Mouse (Mus musculus): ENCODE measurements around the gene Krt81. TPM values are rescaled to one million over a fixed set of nuclear protein-coding genes. Genes with fewer than 3 reads are reported as not detected.

The Krt81 gene
- total and polyA plus RNA-seq, 3 experiments, result not detected

GRCm38 (mm10) chr15:101484939-101485338 lies 21.4 kb upstream of the Krt81 start:
- DNase-seq (ENCODE audit: low read depth, low spot score), result no peak
- TF ChIP-seq POLR2A (IDR thresholded peaks at IDR 0.05; ENCODE audit: control insufficient read depth in 1 of 2, insufficient read depth in 1 of 2, low read depth in 1 of 2, low read length in 2 of 2, poor library complexity in 1 of 2) (no peak), JUND (IDR thresholded peaks at IDR 0.05; ENCODE audit: low read depth, low read length) (no peak)
- H3K27ac ChIP-seq (ENCODE audit: control insufficient read depth, low read depth, low read length), result no peak overlapping the region
- no peaks in the 10 kb centered on the region for H3K27me3 ChIP-seq (ENCODE audit: control insufficient read depth in 1 of 2, insufficient read depth in 2 of 2, low read length in 2 of 2)
- no peaks in the 10 kb centered on the region for H3K4me1 ChIP-seq (ENCODE audit: control insufficient read depth in 1 of 2, insufficient read depth in 2 of 2, low read length in 2 of 2)
- no peaks in the 10 kb centered on the region for H3K36me3 ChIP-seq (ENCODE audit: control insufficient read depth in 1 of 2, insufficient read depth in 2 of 2, low read length in 2 of 2)
- H3K9ac ChIP-seq (ENCODE audit: control insufficient read depth, low read depth, low read length, poor library complexity, severe bottlenecking), result no peak overlapping the region
- H3K9me3 ChIP-seq (replicated peaks; ENCODE audit: insufficient read depth, low read length), result no peaks in the 10 kb centered on the region
- H3K79me2 ChIP-seq (ENCODE audit: control insufficient read depth, insufficient read depth, low read length, poor library complexity), result no peaks in the 10 kb centered on the region
- H3K4me3 ChIP-seq (ENCODE audit: control insufficient read depth in 1 of 2, insufficient read depth in 1 of 2, low read depth in 2 of 2, low read length in 2 of 2), result no peak overlapping the region

- Histone ChIP-seq H3K4me3 (ENCODE audit: control insufficient read depth in 1 of 2, insufficient read depth in 1 of 2, low read depth in 2 of 2, low read length in 2 of 2) (no peak overlapping the region), H3K9me3 (replicated peaks; ENCODE audit: insufficient read depth, low read length) (no peaks in the 10 kb centered on the region), H3K27me3 (ENCODE audit: control insufficient read depth in 1 of 2, insufficient read depth in 2 of 2, low read length in 2 of 2) (no peaks in the 10 kb centered on the region), H3K4me1 (ENCODE audit: control insufficient read depth in 1 of 2, insufficient read depth in 2 of 2, low read length in 2 of 2) (no peaks in the 10 kb centered on the region), H3K36me3 (ENCODE audit: control insufficient read depth in 1 of 2, insufficient read depth in 2 of 2, low read length in 2 of 2) (no peaks in the 10 kb centered on the region), H3K27ac (ENCODE audit: control insufficient read depth, low read depth, low read length) (no peak overlapping the region), H3K79me2 (ENCODE audit: control insufficient read depth, insufficient read depth, low read length, poor library complexity) (no peaks in the 10 kb centered on the region), H3K9ac (ENCODE audit: control insufficient read depth, low read depth, low read length, poor library complexity, severe bottlenecking) (no peak overlapping the region)
- no peak for DNase-seq (ENCODE audit: low read depth, low spot score)
- TF ChIP-seq ZKSCAN1 (IDR thresholded peaks at IDR 0.05; ENCODE audit: low read depth, low read length), result no peak
- no peak for TF ChIP-seq MAZ (IDR thresholded peaks at IDR 0.05; ENCODE audit: low read depth, low read length)
- no peak for TF ChIP-seq CHD1 (IDR thresholded peaks at IDR 0.05; ENCODE audit: low read depth, low read length)
- TF ChIP-seq MAFK (IDR thresholded peaks at IDR 0.05; ENCODE audit: borderline replicate concordance, low read depth, low read length), result no peak
- TF ChIP-seq MYC (IDR thresholded peaks at IDR 0.05; ENCODE audit: low read depth, low read length), result no peak
Measured at GRCm38 (mm10) chr15:101483646-101484045, 20.1 kb upstream of the Krt81 start.

DNA sequence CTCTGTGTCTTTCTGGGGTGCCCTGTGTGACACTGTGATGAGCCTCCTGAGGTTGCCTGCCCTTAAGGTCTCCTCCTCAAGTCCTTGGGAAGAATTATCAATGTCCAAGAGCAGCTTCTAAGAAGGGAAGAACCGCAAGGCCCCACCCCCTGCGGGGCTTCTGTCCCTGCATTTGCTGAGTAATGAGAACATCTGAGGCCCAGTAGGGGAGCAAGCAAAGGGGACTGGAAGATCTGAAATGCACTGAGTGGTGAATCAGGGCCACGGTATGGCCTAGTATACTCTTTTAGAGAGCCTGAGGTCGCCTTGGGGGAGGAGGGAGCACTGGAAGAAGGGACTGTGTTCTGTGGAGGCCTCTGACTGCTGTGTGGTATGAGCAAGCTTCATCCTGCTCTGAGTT lies 18.5 kb upstream of the Krt81 start:
- Histone ChIP-seq H3K27me3 (ENCODE audit: control insufficient read depth in 1 of 2, insufficient read depth in 2 of 2, low read length in 2 of 2) (no peaks in the 10 kb centered on the region), H3K79me2 (ENCODE audit: control insufficient read depth, insufficient read depth, low read length, poor library complexity) (no peaks in the 10 kb centered on the region), H3K4me1 (ENCODE audit: control insufficient read depth in 1 of 2, insufficient read depth in 2 of 2, low read length in 2 of 2) (no peaks in the 10 kb centered on the region), H3K36me3 (ENCODE audit: control insufficient read depth in 1 of 2, insufficient read depth in 2 of 2, low read length in 2 of 2) (no peaks in the 10 kb centered on the region), H3K4me3 (ENCODE audit: control insufficient read depth in 1 of 2, insufficient read depth in 1 of 2, low read depth in 2 of 2, low read length in 2 of 2) (no peak overlapping the region), H3K27ac (ENCODE audit: control insufficient read depth, low read depth, low read length) (no peak overlapping the region), H3K9me3 (replicated peaks; ENCODE audit: insufficient read depth, low read length) (no peaks in the 10 kb centered on the region), H3K9ac (ENCODE audit: control insufficient read depth, low read depth, low read length, poor library complexity, severe bottlenecking) (no peak overlapping the region)
- TF ChIP-seq MYB (IDR thresholded peaks at IDR 0.05; ENCODE audit: low read depth, low read length) (no peak), TCF12 (IDR thresholded peaks at IDR 0.05; ENCODE audit: low read depth, low read length) (no peak), NELFE (IDR thresholded peaks at IDR 0.05; ENCODE audit: low read depth, low read length) (no peak), GABPA (IDR thresholded peaks at IDR 0.05; ENCODE audit: low read depth, low read length) (no peak), SIN3A (IDR thresholded peaks at IDR 0.05; ENCODE audit: low read length) (no peak), JUND (IDR thresholded peaks at IDR 0.05; ENCODE audit: low read depth, low read length) (no peak), MXI1 (IDR thresholded peaks at IDR 0.05; ENCODE audit: low read depth, low read length) (no peak), GATA1 (IDR thresholded peaks at IDR 0.05; ENCODE audit: low read depth, low read length) (no peak), UBTF (IDR thresholded peaks at IDR 0.05; ENCODE audit: borderline replicate concordance, insufficient read depth, low read depth, low read length) (no peak), ZMIZ1 (IDR thresholded peaks at IDR 0.05; ENCODE audit: low read depth, low read length) (no peak), MEF2A (IDR thresholded peaks at IDR 0.05; ENCODE audit: extremely low read depth, insufficient replicate concordance, low read depth, low read length, poor library complexity, severe bottlenecking) (no peak), TBP (IDR thresholded peaks at IDR 0.05; ENCODE audit: low read depth, low read length) (no peak), POLR2A (IDR thresholded peaks at IDR 0.05; ENCODE audit: control insufficient read depth in 1 of 2, insufficient read depth in 1 of 2, low read depth in 1 of 2, low read length in 2 of 2, poor library complexity in 1 of 2) (no peak), MAZ (IDR thresholded peaks at IDR 0.05; ENCODE audit: low read depth, low read length) (no peak), ETS1 (IDR thresholded peaks at IDR 0.05; ENCODE audit: low read depth, low read length) (no peak), ZKSCAN1 (IDR thresholded peaks at IDR 0.05; ENCODE audit: low read depth, low read length) (no peak), CHD2 (IDR thresholded peaks at IDR 0.05; ENCODE audit: low read length) (no peak), EP300 (IDR thresholded peaks at IDR 0.05; ENCODE audit: low read depth in 1 of 2, low read length in 2 of 2) (no peak)
- DNase-seq (ENCODE audit: low read depth, low spot score), result no peak

Data from MEL (cell line).